8 mouse cellular contexts compared by ENCODE assay signal in the genomic region with DNA sequence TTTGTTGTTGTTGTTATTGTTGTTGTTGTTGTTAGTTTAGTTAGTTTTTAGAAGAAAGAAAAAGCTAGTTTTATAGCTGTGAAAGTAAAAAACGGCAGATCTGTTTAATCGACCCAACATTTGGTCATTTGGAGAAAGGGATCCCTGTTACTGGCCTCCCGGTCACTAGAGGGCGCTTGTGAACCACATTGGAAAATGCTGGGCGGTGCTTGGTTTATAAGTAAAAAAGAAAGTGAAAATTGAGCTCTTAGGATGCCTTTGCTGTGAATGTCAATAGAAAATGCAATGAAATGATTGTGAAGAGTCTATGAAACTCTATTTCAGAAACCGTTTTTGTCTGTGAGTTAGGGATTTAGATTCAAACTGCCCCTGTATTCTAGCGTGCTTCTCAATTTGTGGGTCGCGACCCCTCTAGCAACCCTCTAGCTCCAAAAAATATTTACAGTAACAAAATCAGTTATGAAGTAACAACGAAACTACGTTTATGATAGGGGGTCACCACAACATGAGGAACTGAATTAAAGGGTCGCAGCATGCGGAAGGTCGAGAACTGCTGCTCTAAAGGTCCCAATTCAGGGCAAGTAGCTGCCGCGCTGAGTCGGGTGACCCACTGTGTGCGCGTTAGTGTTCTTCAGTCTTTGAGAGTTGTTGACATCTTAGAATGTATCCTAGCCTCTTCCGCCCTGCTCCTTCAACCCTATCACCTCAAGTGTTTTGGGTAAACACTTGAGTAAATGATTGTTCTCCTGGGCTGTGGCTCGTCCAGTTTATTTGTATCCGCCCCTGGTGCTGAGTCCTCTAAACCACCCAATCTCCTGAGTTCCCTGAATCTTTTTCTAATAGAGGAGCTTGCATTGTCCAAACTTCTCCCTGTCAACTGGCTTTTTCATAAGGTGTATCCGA. TPM values are rescaled to one million over a fixed set of nuclear protein-coding genes. Genes with fewer than 3 reads are reported as not detected.
A peak's percentile ranks its signal among the peaks of the same experiment; 100 is the strongest.
DNase-seq lines count a peak whose midpoint lies in the region; ATAC-seq and TF ChIP-seq lines count a peak whose summit lies in the region.

No protein-coding gene starts in this region.

- H3K27me3 ChIP-seq in embryonic facial prominence, embryonic 15.5 days, result no peaks in the 10 kb centered on the region
- no peaks in the 10 kb centered on the region for H3K27me3 ChIP-seq in heart, embryonic 16.5 days (ENCODE audit: control insufficient read depth, insufficient read depth, low read length)
- H3K27me3 ChIP-seq in liver, embryonic 16.5 days (ENCODE audit: control insufficient read depth, insufficient read depth, low read depth, low read length), result no peaks in the 10 kb centered on the region
- no peaks in the 10 kb centered on the region; the same call in 1 of the 2 replicates for H3K27me3 ChIP-seq in neural tube, embryonic 12.5 days (replicated peaks)
- no peaks in the 10 kb centered on the region for H3K27me3 ChIP-seq in stomach, postnatal 0 days (ENCODE audit: control insufficient read depth, insufficient read depth, low read length)

- 51% methylated on average over 23 of the region's 23 CpGs for WGBS in embryonic facial prominence, embryonic 15.5 days
- 46% methylated on average over 23 of the region's 23 CpGs for WGBS in heart, embryonic 16.5 days
- WGBS in liver, embryonic 16.5 days (ENCODE audit: insufficient replicate concordance), result 48% methylated on average over 23 of the region's 23 CpGs
- 58% methylated on average over 23 of the region's 23 CpGs for WGBS in neural tube, embryonic 12.5 days
- WGBS in stomach, postnatal 0 days, result 40% methylated on average over 23 of the region's 23 CpGs

- peak; percentile 17 to 46 for DNase-seq in adrenal gland, postnatal 4 days (ENCODE audit: low spot score in 2 of 2)
- DNase-seq in kidney, postnatal 14 days, result peak; percentile 76
- DNase-seq in stomach, postnatal 0 days (ENCODE audit: low spot score), result peak; percentile 79

- H3K9me3 ChIP-seq in embryonic facial prominence, embryonic 15.5 days (replicated peaks), result no peaks in the 10 kb centered on the region
- H3K9me3 ChIP-seq in heart, embryonic 16.5 days (replicated peaks; ENCODE audit: control insufficient read depth, low read length), result no peaks in the 10 kb centered on the region
- no peaks in the 10 kb centered on the region for H3K9me3 ChIP-seq in liver, embryonic 16.5 days (replicated peaks; ENCODE audit: control insufficient read depth, low read length)
- no peaks in the 10 kb centered on the region for H3K9me3 ChIP-seq in neural tube, embryonic 12.5 days
- no peaks in the 10 kb centered on the region for H3K9me3 ChIP-seq in stomach, postnatal 0 days (ENCODE audit: control insufficient read depth, low read length)

- H3K4me3 ChIP-seq in embryonic facial prominence, embryonic 15.5 days (replicated peaks), result peak overlapping the region; percentile 32
- H3K4me3 ChIP-seq in heart, embryonic 16.5 days (ENCODE audit: low read length), result peak overlapping the region; percentile 44
- peak overlapping the region; percentile 47 for H3K4me3 ChIP-seq in liver, embryonic 16.5 days (ENCODE audit: low read depth, low read length)
- H3K4me3 ChIP-seq in neural tube, embryonic 12.5 days, result no peak overlapping the region
- H3K4me3 ChIP-seq in stomach, postnatal 0 days (ENCODE audit: low read depth, low read length), result peak overlapping the region; percentile 38

- H3K4me2 ChIP-seq in embryonic facial prominence, embryonic 15.5 days (replicated peaks), result peak overlapping the region; percentile 36
- peak overlapping the region; percentile 51 for H3K4me2 ChIP-seq in heart, embryonic 16.5 days (ENCODE audit: low read depth, low read length)
- H3K4me2 ChIP-seq in liver, embryonic 16.5 days (ENCODE audit: low read depth, low read length), result peak overlapping the region; percentile 49
- H3K4me2 ChIP-seq in neural tube, embryonic 12.5 days (replicated peaks), result peak overlapping the region; percentile 27
- peak overlapping the region; percentile 54 for H3K4me2 ChIP-seq in stomach, postnatal 0 days (replicated peaks; ENCODE audit: low read depth)

- TF ChIP-seq CTCF in stomach, postnatal 0 days (IDR thresholded peaks at IDR 0.05; ENCODE audit: low read depth), result peak; percentile 89

- no peak for TF ChIP-seq EP300 in stomach, postnatal 0 days (optimal IDR thresholded peaks at IDR 0.05)

- H3K27ac ChIP-seq in embryonic facial prominence, embryonic 15.5 days (replicated peaks), result no peak overlapping the region
- H3K27ac ChIP-seq in heart, embryonic 16.5 days (ENCODE audit: low read length), result no peak overlapping the region
- H3K27ac ChIP-seq in liver, embryonic 16.5 days (ENCODE audit: low read length), result no peak overlapping the region
- no peak overlapping the region for H3K27ac ChIP-seq in neural tube, embryonic 12.5 days
- no peak overlapping the region for H3K27ac ChIP-seq in stomach, postnatal 0 days (replicated peaks)

- H3K4me1 ChIP-seq in embryonic facial prominence, embryonic 15.5 days, result no peaks in the 10 kb centered on the region
- no peaks in the 10 kb centered on the region for H3K4me1 ChIP-seq in heart, embryonic 16.5 days (ENCODE audit: control insufficient read depth, insufficient read depth, low read length)
- H3K4me1 ChIP-seq in liver, embryonic 16.5 days (ENCODE audit: control insufficient read depth, low read depth, low read length), result no peaks in the 10 kb centered on the region
- no peaks in the 10 kb centered on the region for H3K4me1 ChIP-seq in neural tube, embryonic 12.5 days
- H3K4me1 ChIP-seq in stomach, postnatal 0 days (replicated peaks; ENCODE audit: control insufficient read depth, insufficient read depth), result no peaks in the 10 kb centered on the region

- H3K9ac ChIP-seq in embryonic facial prominence, embryonic 15.5 days, result no peak overlapping the region
- H3K9ac ChIP-seq in heart, embryonic 16.5 days (ENCODE audit: low read length), result no peak overlapping the region; the same call in 1 of the 2 replicates
- no peak overlapping the region for H3K9ac ChIP-seq in liver, embryonic 16.5 days (ENCODE audit: low read depth, low read length)
- no peak overlapping the region for H3K9ac ChIP-seq in neural tube, embryonic 12.5 days
- no peak overlapping the region for H3K9ac ChIP-seq in stomach, postnatal 0 days (ENCODE audit: low read length)

- no peaks in the 10 kb centered on the region for H3K36me3 ChIP-seq in embryonic facial prominence, embryonic 15.5 days
- H3K36me3 ChIP-seq in heart, embryonic 16.5 days (ENCODE audit: control insufficient read depth, insufficient read depth), result no peaks in the 10 kb centered on the region
- H3K36me3 ChIP-seq in liver, embryonic 16.5 days (ENCODE audit: control insufficient read depth, insufficient read depth), result no peaks in the 10 kb centered on the region
- no peaks in the 10 kb centered on the region for H3K36me3 ChIP-seq in neural tube, embryonic 12.5 days
- H3K36me3 ChIP-seq in stomach, postnatal 0 days (ENCODE audit: control insufficient read depth, insufficient read depth, low read length), result no peaks in the 10 kb centered on the region

- peak; percentile 85 for ATAC-seq in CD4-positive, CD25-positive, alpha-beta regulatory T cell, adult 4 months
- no peak for ATAC-seq in embryonic facial prominence, embryonic 15.5 days (ENCODE audit: insufficient number of reproducible peaks, low FRiP score, low TSS enrichment, low read depth)
- no peak for ATAC-seq in heart, embryonic 16.5 days (replicated peaks; ENCODE audit: extremely low read depth, insufficient read depth, low FRiP score)
- no peak for ATAC-seq in liver, embryonic 16.5 days (ENCODE audit: low read depth)
- ATAC-seq in neural tube, embryonic 12.5 days (ENCODE audit: low FRiP score, low read depth), result no peak
- ATAC-seq in stomach, postnatal 0 days (ENCODE audit: low FRiP score, low TSS enrichment), result no peak

RNA-seq across cellular contexts. Expression of a gene that starts 8.0 kb away (rescaled TPM):
- polyA plus RNA-seq in CD4-positive, CD25-positive, alpha-beta regulatory T cell, adult 4 months (2017; shearing (Covaris generic)), result not detected
- 10 to 100 TPM; 27.5 to 31.2 TPM for total RNA-seq in adrenal gland, postnatal 4 days (2021)
- polyA plus RNA-seq in embryonic facial prominence, embryonic 15.5 days (2015; fragmentation: Nextera tagmentation; extraction: Ambion mirVana), result 27.5 and 30.9 TPM in 2 replicates
- 52.4 and 60.3 TPM in 2 replicates for polyA plus RNA-seq in heart, embryonic 16.5 days (2015; fragmentation: Nextera tagmentation; extraction: Ambion mirVana)
- polyA plus RNA-seq in liver, embryonic 16.5 days (2015; fragmentation: Nextera tagmentation; extraction: Ambion mirVana), result 1.5 and 1.8 TPM in 2 replicates
- polyA plus RNA-seq in neural tube, embryonic 12.5 days (2016; fragmentation: Nextera tagmentation; extraction: Ambion mirVana), result 112 and 113 TPM in 2 replicates
- polyA plus RNA-seq in stomach, postnatal 0 days (2015; fragmentation: Nextera tagmentation; extraction: Ambion mirVana), result 26.6 and 27.6 TPM in 2 replicates
